Mouse (Mus musculus) lung, embryonic 14.5 days (tissue): ENCODE measurements at regions not wholly inside any gene's neighbourhood (a gene's known extent, or its start where the extent isn't known, plus 50 kb on each side); places are given as distances from the start of the nearest gene placed in this dataset.

Experiments used
- ATAC-seq: fragments of 200-750 bp; cut with Nextera tagmentation; 2 replicates; pipeline ENCODE4 v1.8.0; 2017; ENCODE audit warnings: mild to moderate bottlenecking, moderate TSS enrichment, moderate library complexity; ENCODE audit not compliant: insufficient read depth
- DNase-seq: peaks from one replicate; pipeline ENCODE4 v3.0.0-alpha.2; 2015
- H3K27ac ChIP-seq: fragments of 300-500 bp; sonication (generic); 2 replicates; pipeline ENCODE4 v1.5.1; 2014; ENCODE audit warnings: low read depth, mild to moderate bottlenecking, moderate library complexity
- H3K27me3 ChIP-seq: fragments of 300-500 bp; sonication (generic); 2 replicates; pipeline ENCODE4 v1.6.1; 2014; ENCODE audit warnings: low read length, control low read depth; ENCODE audit not compliant: insufficient read depth
- H3K36me3 ChIP-seq: fragments of 300-500 bp; sonication (generic); 2 replicates; pipeline ENCODE4 v1.6.1; 2014; ENCODE audit warnings: control low read depth; ENCODE audit not compliant: insufficient read depth
- H3K4me1 ChIP-seq: fragments of 300-500 bp; sonication (generic); 2 replicates; pipeline ENCODE4 v1.6.1; 2014; ENCODE audit warnings: antibody characterized with exemption, control low read depth; ENCODE audit not compliant: insufficient read depth
- H3K4me2 ChIP-seq: fragments of 300-500 bp; sonication (generic); 2 replicates; pipeline ENCODE4 v1.6.1; 2014; ENCODE audit warnings: mild to moderate bottlenecking
- H3K4me3 ChIP-seq: fragments of 300-500 bp; sonication (generic); 2 replicates; pipeline ENCODE4 v1.5.1; 2014; ENCODE audit warnings: low read depth, low read length
- H3K9ac ChIP-seq: fragments of 300-500 bp; sonication (generic); 2 replicates; pipeline ENCODE4 v1.6.1; 2014
- H3K9me3 ChIP-seq: fragments of 300-500 bp; sonication (generic); 2 replicates; pipeline ENCODE4 v1.6.1; 2016; ENCODE audit warnings: low read depth, low read length, control low read depth
- CTCF ChIP-seq: IDR thresholded peaks from 2 replicates; pipeline ENCODE4 v1.5.1; 2016; ENCODE audit warnings: antibody characterized with exemption, low read depth
- WGBS: fragments of 180-500 bp; shearing (Covaris S2); extraction: QIAGEN DNeasy Blood & Tissue Kit; methylation state at CpG from one replicate; pipeline ENCODE4 v1.1.7; 2014; 5-methylcytosine and 5-hydroxymethylcytosine counted together

GRCm38 (mm10) chr16:29908031-29908430 is 156.2 kb upstream of the Hes1 start:
- no peak for TF ChIP-seq CTCF
- Histone ChIP-seq H3K27ac (no peak overlapping the region), H3K36me3 (no peaks in the 10 kb centered on the region), H3K9me3 (no peaks in the 10 kb centered on the region), H3K4me1 (peaks cover 25% of the 10 kb centered on the region), H3K4me3 (no peak overlapping the region), H3K27me3 (no peaks in the 10 kb centered on the region), H3K4me2 (no peak overlapping the region), H3K9ac (no peak overlapping the region)
- no peak for ATAC-seq
- 36% methylated on average over 8 of the region's 8 CpGs for WGBS
- no peak for DNase-seq

GRCm38 (mm10) chr16:29909923-29910465 is 154.2 kb upstream of the Hes1 start:
- no peak overlapping the region for H3K27ac ChIP-seq
- DNase-seq: no peak

GRCm38 (mm10) chr16:29911164-29911571 is 153.0 kb upstream of the Hes1 start:
- Histone ChIP-seq H3K4me1 (peaks cover 15% of the 10 kb centered on the region; the same call in 1 of the 2 replicates), H3K27me3 (no peaks in the 10 kb centered on the region), H3K9me3 (no peaks in the 10 kb centered on the region), H3K9ac (no peak overlapping the region), H3K4me2 (no peak overlapping the region), H3K27ac (no peak overlapping the region), H3K4me3 (no peak overlapping the region), H3K36me3 (no peaks in the 10 kb centered on the region)
- no peak for TF ChIP-seq CTCF
- ATAC-seq (peak; percentile 46; the same call in 1 of the 2 replicates), DNase-seq (no peak)
- 62% methylated on average over 7 of the region's 7 CpGs for WGBS

More at GRCm38 (mm10) chr16:29909923-29910465, 154.2 kb upstream of the Hes1 start:
- H3K36me3 ChIP-seq: no peaks in the 10 kb centered on the region
- no peak for ATAC-seq
- H3K9me3 ChIP-seq: no peaks in the 10 kb centered on the region
- peaks cover 15% of the 10 kb centered on the region; the same call in 1 of the 2 replicates for H3K4me1 ChIP-seq
- 45% methylated on average over 5 of the region's 5 CpGs for WGBS
- no peak overlapping the region for H3K9ac ChIP-seq
- H3K27me3 ChIP-seq: no peaks in the 10 kb centered on the region
- no peak overlapping the region for H3K4me2 ChIP-seq
- TF ChIP-seq CTCF: no peak
- H3K4me3 ChIP-seq: no peak overlapping the region

GRCm38 (mm10) chr16:29913357-29914010 is 150.7 kb upstream of the Hes1 start:
- no peak for ATAC-seq
- H3K27me3 ChIP-seq: no peaks in the 10 kb centered on the region
- TF ChIP-seq CTCF: no peak
- no peaks in the 10 kb centered on the region for H3K4me1 ChIP-seq
- no peak overlapping the region for H3K9ac ChIP-seq
- H3K4me2 ChIP-seq: no peak overlapping the region
- no peak overlapping the region for H3K4me3 ChIP-seq
- DNase-seq: no peak
- 60% methylated on average over 8 of the region's 8 CpGs for WGBS
- H3K27ac ChIP-seq: no peak overlapping the region
- no peaks in the 10 kb centered on the region for H3K9me3 ChIP-seq
- no peaks in the 10 kb centered on the region for H3K36me3 ChIP-seq

GRCm38 (mm10) chr16:29915346-29915745 is 148.8 kb upstream of the Hes1 start:
- DNase-seq (no peak), ATAC-seq (no peak)
- Histone ChIP-seq H3K4me3 (no peak overlapping the region), H3K27ac (no peak overlapping the region), H3K9ac (no peak overlapping the region), H3K9me3 (no peaks in the 10 kb centered on the region), H3K36me3 (no peaks in the 10 kb centered on the region), H3K4me1 (no peaks in the 10 kb centered on the region), H3K27me3 (no peaks in the 10 kb centered on the region), H3K4me2 (no peak overlapping the region)
- TF ChIP-seq CTCF: no peak
- WGBS: 60% methylated on average over 11 of the region's 11 CpGs

- Histone ChIP-seq H3K4me3 (no peak overlapping the region), H3K4me1 (no peaks in the 10 kb centered on the region), H3K4me2 (no peak overlapping the region), H3K27me3 (no peaks in the 10 kb centered on the region), H3K9me3 (no peaks in the 10 kb centered on the region), H3K9ac (no peak overlapping the region), H3K27ac (no peak overlapping the region), H3K36me3 (no peaks in the 10 kb centered on the region)
- ATAC-seq (no peak), DNase-seq (no peak)
- 48% methylated on average over 3 of the region's 3 CpGs for WGBS
- no peak for TF ChIP-seq CTCF
Observed at GRCm38 (mm10) chr16:29917989-29918388, 146.2 kb upstream of the Hes1 start.

GRCm38 (mm10) chr16:29918396-29918795 is 145.8 kb upstream of the Hes1 start:
- no peaks in the 10 kb centered on the region for H3K36me3 ChIP-seq
- no peak overlapping the region for H3K4me3 ChIP-seq
- no peak overlapping the region for H3K27ac ChIP-seq

More at GRCm38 (mm10) chr16:29918396-29918795, 145.8 kb upstream of the Hes1 start:
- H3K9me3 ChIP-seq: no peaks in the 10 kb centered on the region
- 74% methylated on average over 6 of the region's 6 CpGs for WGBS
- H3K9ac ChIP-seq: no peak overlapping the region
- no peak for TF ChIP-seq CTCF
- ATAC-seq (no peak), DNase-seq (no peak)
- no peaks in the 10 kb centered on the region for H3K27me3 ChIP-seq
- H3K4me2 ChIP-seq: no peak overlapping the region
- H3K4me1 ChIP-seq: no peaks in the 10 kb centered on the region
